In the genomic region with DNA sequence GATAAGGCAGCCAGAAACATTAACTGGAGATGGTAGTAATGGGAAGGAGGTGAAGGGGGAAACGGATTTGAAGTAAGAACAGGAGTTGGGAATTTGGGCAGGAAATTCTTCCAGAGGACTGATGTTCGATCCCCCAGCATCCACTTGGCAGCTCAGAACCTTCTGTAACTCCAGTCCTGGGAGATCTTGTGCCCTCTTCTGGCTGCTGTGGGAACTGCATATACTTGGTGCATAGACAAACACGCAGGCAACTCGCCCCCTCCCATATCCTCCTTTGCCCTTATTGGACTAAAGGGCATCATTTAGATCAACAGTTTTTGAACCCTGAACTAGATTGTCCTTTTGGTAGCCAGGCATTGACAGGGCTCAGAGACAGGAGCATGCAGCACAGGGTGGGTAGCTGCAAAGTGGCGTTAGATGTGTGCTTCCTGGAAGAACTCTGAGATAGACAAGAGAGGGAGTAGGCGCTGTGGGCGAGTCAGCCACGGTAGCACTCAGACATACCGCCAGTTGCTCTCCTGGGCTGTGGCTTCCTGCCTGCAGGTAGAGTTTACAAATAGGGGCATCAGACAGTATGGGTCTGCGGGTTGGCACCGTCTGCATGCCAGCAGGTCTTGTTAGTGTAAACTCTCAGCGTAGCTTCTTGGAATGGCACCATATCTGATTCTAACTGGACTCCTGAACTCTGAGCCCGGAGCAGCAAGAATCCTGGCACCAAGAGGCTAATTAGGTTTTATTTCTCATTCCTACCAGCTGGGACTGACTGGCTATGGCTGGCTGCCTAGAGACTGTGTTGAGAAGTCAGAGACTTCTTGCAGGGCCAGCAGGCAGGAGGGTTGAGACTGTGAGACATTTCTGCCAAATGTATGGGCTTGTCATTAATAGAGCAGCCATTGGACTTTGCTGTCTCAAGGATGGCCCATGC, we compare ENCODE assay signal across 8 mouse cellular contexts.
DNase-seq lines count a peak whose midpoint lies in the region; ATAC-seq lines count a peak whose summit lies in the region.

No protein-coding gene starts in this region.

- peak; percentile 60 for DNase-seq in CD4-positive, CD25-positive, alpha-beta regulatory T cell, adult 2 months (ENCODE audit: low read depth, low spot score)
- peak; percentile 7 for DNase-seq in ovary, postnatal 10 days (ENCODE audit: low spot score)
- DNase-seq in ovary, adult 18-20 months (ENCODE audit: low spot score) = no peak
- peak; percentile 90 to 92 for DNase-seq in cerebellum, postnatal 10 days
- DNase-seq in hindbrain, embryonic 14.5 days (ENCODE audit: low spot score) = no peak
- peak; percentile 20 to 66 for DNase-seq in spleen, postnatal 10 days (ENCODE audit: low spot score in 2 of 2)

- no peak overlapping the region for H3K9ac ChIP-seq in hindbrain, embryonic 14.5 days
- H3K9ac ChIP-seq in lung, embryonic 15.5 days = no peak overlapping the region

- 71% methylated on average over 13 of the region's 13 CpGs for WGBS in hindbrain, embryonic 14.5 days
- WGBS in lung, embryonic 15.5 days = 61% methylated on average over 13 of the region's 13 CpGs

- no peaks in the 10 kb centered on the region for H3K27me3 ChIP-seq in hindbrain, embryonic 14.5 days (ENCODE audit: control insufficient read depth, insufficient read depth, low read length)
- H3K27me3 ChIP-seq in lung, embryonic 15.5 days = no peaks in the 10 kb centered on the region

- no peaks in the 10 kb centered on the region for H3K36me3 ChIP-seq in hindbrain, embryonic 14.5 days (replicated peaks; ENCODE audit: control insufficient read depth, insufficient read depth)
- no peaks in the 10 kb centered on the region for H3K36me3 ChIP-seq in lung, embryonic 15.5 days

- H3K27ac ChIP-seq in hindbrain, embryonic 14.5 days = no peak overlapping the region
- no peak overlapping the region for H3K27ac ChIP-seq in lung, embryonic 15.5 days

- peaks cover 13% of the 10 kb centered on the region; the same call in 1 of the 2 replicates for H3K4me1 ChIP-seq in hindbrain, embryonic 14.5 days (replicated peaks; ENCODE audit: control insufficient read depth, insufficient read depth, low read length)
- H3K4me1 ChIP-seq in lung, embryonic 15.5 days = no peaks in the 10 kb centered on the region

- no peak overlapping the region for H3K4me2 ChIP-seq in hindbrain, embryonic 14.5 days (replicated peaks)
- no peak overlapping the region for H3K4me2 ChIP-seq in lung, embryonic 15.5 days

- H3K9me3 ChIP-seq in hindbrain, embryonic 14.5 days (ENCODE audit: control insufficient read depth, low read length) = no peaks in the 10 kb centered on the region
- no peaks in the 10 kb centered on the region for H3K9me3 ChIP-seq in lung, embryonic 15.5 days

- H3K4me3 ChIP-seq in hindbrain, embryonic 14.5 days (replicated peaks; ENCODE audit: low read length) = no peak overlapping the region
- H3K4me3 ChIP-seq in lung, embryonic 15.5 days = no peak overlapping the region

- no peak for ATAC-seq in CD4-positive, CD25-positive, alpha-beta regulatory T cell, adult 4 months
- peak; percentile 50; the same call in 1 of the 2 replicates for ATAC-seq in hindbrain, embryonic 14.5 days (ENCODE audit: low FRiP score)
- ATAC-seq in lung, embryonic 15.5 days (ENCODE audit: borderline replicate concordance, extremely low read depth, low FRiP score, low TSS enrichment) = 0 out of 2 replicates have a peak, but pooled peaks have one; percentile 5

Comparison
In these comparisons a context has a peak if more than half of its experiments do, and no peak if none do; other contexts are left out.
1. DNase-seq: peak in CD4-positive, CD25-positive, alpha-beta regulatory T cell, adult 2 months (single experiment), ovary, postnatal 10 days (single experiment), cerebellum, postnatal 10 days (2 of 2) and spleen, postnatal 10 days (2 of 2); none in ovary, adult 18-20 months (single experiment) and hindbrain, embryonic 14.5 days (single experiment).